Mouse (Mus musculus) kidney, postnatal 36 days (tissue): ENCODE measurements at regions not wholly inside any gene's neighbourhood (a gene's known extent, or its start where the extent isn't known, plus 50 kb on each side); places are given as distances from the start of the nearest gene placed in this dataset.

ENCODE experiments used
- DNase-seq, 2 experiments: peaks; one replicate each; pipeline ENCODE4 v3.0.0; 2021 to 2022; ENCODE audit warnings: mixed read lengths in 2 of 2

DNA sequence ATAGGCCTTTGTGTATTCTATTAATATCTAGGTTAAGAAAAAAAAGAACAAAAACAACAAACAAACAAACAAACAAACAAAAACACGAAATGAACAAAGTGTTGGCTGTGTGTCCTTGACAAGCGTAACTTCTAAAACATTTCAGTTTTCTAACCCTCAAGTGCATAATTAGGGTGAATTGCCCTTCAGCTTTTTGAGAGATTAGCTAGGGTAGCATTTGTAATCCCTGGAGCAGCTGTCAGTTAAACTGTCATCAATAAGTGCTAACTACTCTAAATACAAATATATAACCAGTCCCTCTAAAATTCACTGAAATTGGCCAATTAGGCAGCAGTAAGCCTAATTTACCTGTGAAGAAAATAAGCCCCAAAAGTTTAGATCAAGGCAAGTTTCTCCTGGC is 467.6 kb downstream of the Gabrg2 start:
- DNase-seq: no peak

GRCm38 (mm10) chr11:41531971-41532896 is 468.4 kb downstream of the Gabrg2 start:
- DNase-seq: no peak

- DNase-seq: no peak
These were observed 475.7 kb downstream of the Gabrg2 start for GRCm38 (mm10) chr11:41524979-41525378.

DNA sequence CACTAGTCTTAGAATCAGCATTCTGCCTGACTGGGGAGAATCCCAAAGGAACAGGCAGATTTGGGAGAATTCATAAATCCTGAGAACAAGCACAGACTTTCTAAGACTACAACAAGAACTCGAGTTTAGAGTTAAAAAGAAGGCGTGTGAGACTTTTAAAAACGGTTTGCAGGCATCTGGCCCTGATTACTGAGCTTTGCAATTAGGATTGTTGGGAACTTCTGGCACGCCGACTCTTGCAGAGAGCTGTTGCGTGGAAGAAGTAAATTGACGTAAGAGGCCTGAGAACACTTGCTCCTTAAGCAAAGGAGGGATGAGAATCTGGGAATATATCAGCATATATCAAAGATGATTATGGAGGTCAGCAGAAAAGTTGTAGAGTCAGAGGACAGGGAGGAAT is 507.4 kb downstream of the Gabrg2 start:
- no peak for DNase-seq

DNA sequence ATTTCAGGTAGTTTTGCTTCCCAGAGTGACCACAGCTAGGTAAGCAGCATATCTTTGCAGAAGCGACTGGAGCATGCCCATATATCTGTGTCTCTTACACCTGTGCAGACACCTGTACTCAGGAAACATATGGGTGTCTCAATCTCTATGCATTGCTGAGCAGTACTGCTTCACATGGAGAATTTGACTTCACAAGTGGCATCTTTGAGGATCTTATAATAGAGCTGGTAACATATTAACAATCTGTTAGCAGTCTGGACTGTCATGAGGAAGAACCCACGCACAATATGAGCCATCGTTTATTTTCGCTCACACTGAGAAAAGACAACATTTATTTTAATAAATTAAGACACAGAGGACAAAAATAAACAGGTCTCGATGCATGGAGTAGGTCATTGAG is 508.7 kb downstream of the Gabrg2 start:
- DNase-seq: no peak

DNA sequence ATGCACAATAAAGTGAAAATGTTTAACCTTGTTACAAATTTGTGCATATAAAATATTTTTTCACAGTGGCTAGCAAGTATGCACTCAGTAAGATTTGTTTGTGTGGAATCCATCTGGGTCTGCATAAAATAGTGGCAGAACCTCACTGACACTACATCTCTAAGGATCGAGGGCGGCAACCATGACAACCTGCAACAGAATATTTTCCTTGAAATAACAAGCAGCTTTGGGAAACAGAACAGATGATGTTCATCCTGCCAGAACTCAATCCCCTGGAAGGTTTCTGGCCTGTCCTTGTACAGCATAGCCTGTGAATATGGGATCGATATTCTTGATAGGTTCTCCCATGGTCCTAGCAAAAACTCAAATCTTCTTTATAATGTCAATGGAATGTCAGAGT is 509.4 kb downstream of the Gabrg2 start:
- no peak for DNase-seq

DNA sequence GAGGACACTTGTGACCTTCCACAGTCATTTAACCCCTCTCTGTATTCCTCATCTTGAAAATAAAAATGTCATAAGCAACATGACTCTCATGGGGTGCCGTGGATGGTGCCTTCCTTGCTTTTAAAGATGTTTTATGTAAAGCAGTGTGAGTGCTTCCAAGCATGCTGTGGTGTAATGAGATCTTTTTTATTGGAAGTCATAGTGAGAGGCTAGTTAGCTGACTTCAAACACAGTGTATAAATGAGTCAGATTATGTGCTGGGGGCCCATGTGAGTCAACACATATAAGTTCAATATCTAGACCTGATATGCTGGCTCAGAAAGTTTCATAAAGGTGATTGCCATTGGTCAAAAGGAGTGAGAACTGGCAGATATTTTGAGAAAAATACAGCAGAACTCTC is 516.8 kb downstream of the Gabrg2 start:
- DNase-seq: no peak

DNA sequence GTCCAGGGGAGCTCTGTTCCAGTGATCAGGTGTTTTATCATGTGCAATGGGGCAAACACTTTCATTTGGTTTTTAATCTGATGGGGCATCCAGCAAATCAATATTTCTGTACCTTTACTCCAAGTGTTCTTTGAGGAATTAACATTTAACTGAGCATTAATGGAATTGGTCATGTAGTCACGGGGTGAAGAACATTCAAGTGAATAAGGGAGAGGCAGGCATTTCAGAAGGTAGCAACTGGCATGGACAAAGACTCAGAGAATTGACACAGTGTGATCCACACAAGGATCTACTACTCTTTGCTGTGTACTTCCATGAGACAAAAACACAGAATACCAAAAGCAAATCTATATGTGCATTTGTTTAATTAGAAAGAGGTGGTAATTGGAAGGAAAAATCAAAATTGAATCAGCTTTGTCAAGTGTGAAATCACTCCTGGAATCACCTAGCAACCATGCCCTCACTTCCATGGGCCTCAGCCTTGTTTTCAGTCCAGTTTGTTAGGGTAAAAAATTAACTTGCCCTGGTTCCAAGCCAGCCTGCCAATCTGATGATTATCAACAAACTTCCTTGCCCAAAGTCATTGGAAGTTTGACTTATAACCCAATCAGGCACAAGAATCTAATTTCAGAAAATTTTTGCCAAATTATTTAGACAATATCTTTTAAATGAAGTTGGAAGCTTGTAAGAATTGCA is 529.6 kb downstream of the Gabrg2 start:
- peak; percentile 36 to 49 for DNase-seq

GRCm38 (mm10) chr11:41467330-41467729 is 533.3 kb downstream of the Gabrg2 start:
- no peak for DNase-seq

DNA sequence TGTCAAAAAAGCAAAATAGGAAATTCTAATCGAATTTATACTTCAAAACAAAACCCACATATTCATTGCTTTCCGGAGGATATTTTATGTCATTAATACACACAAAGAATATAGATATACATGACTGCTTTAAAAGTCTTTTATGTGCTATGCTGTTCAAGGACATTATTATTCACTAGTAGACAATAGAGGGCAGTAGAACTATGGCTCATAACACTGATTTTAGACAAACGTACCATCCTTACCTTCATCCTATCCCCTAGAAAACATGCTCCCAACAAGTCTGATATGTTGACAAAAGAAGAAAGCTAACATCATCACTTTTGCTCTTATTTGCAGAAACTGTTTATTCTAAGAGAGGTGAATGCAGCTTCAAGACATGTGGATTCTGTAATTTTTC is 566.8 kb downstream of the Gabrg2 start:
- no peak for DNase-seq

- DNase-seq: no peak
These were observed 575.1 kb downstream of the Gabrg2 start for GRCm38 (mm10) chr11:41425592-41425991.
